Mouse (Mus musculus): Measurements from ENCODE around the gene Mgea5. TPM values are rescaled to one million over a fixed set of nuclear protein-coding genes. Genes with fewer than 3 reads are reported as not detected.

Mgea5 gene
- polyA plus RNA-seq, 1 experiment from 2014 or later: 42.2 TPM

GRCm38 (mm10) chr19:45794718-45795117, 11.1 kb upstream of the Mgea5 start:
- Histone ChIP-seq H3K9ac (no peak overlapping the region), H3K9me3 (no peaks in the 10 kb centered on the region), H3K4me3 (replicated peaks) (no peak overlapping the region), H3K36me3 (no peaks in the 10 kb centered on the region), H3K27ac (no peak overlapping the region), H3K4me1 (no peaks in the 10 kb centered on the region), H3K4me2 (no peak overlapping the region), H3K27me3 (replicated peaks) (no peaks in the 10 kb centered on the region)
- no peak for ATAC-seq (ENCODE audit: insufficient read depth, low FRiP score, low read depth)
- WGBS: 68% methylated on average over 6 of the region's 6 CpGs

- H3K9me3 ChIP-seq: no peaks in the 10 kb centered on the region
- WGBS: 88% methylated on average over 6 of the region's 6 CpGs
- no peaks in the 10 kb centered on the region for H3K36me3 ChIP-seq
- no peak overlapping the region for H3K4me2 ChIP-seq
- no peak overlapping the region for H3K27ac ChIP-seq
- H3K4me1 ChIP-seq: no peaks in the 10 kb centered on the region
- no peak overlapping the region for H3K9ac ChIP-seq
- no peak overlapping the region for H3K4me3 ChIP-seq (replicated peaks)
- no peak for ATAC-seq (ENCODE audit: insufficient read depth, low FRiP score, low read depth)
- H3K27me3 ChIP-seq (replicated peaks): no peaks in the 10 kb centered on the region
Measured at GRCm38 (mm10) chr19:45792404-45792803, 8.8 kb upstream of the Mgea5 start.

GRCm38 (mm10) chr19:45789888-45790874, 6.5 kb upstream of the Mgea5 start:
- no peak overlapping the region for H3K4me3 ChIP-seq (replicated peaks)
- peak overlapping the region; percentile 57; the same call in 1 of the 2 replicates for H3K27ac ChIP-seq
- 69% methylated on average over 13 of the region's 13 CpGs for WGBS
- H3K4me1 ChIP-seq: no peaks in the 10 kb centered on the region
- no peaks in the 10 kb centered on the region for H3K36me3 ChIP-seq
- no peak overlapping the region for H3K4me2 ChIP-seq
- H3K27me3 ChIP-seq (replicated peaks): no peaks in the 10 kb centered on the region
- no peak overlapping the region for H3K9ac ChIP-seq
- no peaks in the 10 kb centered on the region for H3K9me3 ChIP-seq
- peak; percentile 82 for ATAC-seq (ENCODE audit: insufficient read depth, low FRiP score, low read depth)

DNA sequence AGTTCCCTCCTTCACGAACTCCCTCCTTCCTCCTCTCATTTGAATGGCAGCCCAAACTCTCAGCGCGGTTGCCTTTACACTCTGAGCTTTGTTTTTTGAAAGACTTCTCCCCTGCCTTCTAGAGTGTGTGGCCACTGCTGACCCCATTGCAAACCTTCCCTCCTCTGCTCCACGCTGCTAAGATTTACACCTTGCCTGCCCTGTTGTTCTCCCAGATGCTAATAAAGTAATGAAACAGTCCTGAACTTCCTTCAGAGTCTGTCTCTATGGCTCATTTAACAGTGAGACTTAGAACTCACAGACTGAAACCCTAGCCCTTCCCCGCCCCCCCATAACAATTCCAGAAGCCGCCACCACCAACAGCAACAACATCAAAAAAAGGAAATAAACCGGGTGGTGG, 5.7 kb upstream of the Mgea5 start:
- H3K9ac ChIP-seq: no peak overlapping the region
- no peaks in the 10 kb centered on the region for H3K36me3 ChIP-seq
- no peaks in the 10 kb centered on the region for H3K4me1 ChIP-seq
- WGBS: 73% methylated on average over 7 of the region's 7 CpGs
- H3K27ac ChIP-seq: no peak overlapping the region
- H3K4me3 ChIP-seq (replicated peaks): no peak overlapping the region
- H3K9me3 ChIP-seq: no peaks in the 10 kb centered on the region
- H3K27me3 ChIP-seq (replicated peaks): no peaks in the 10 kb centered on the region
- ATAC-seq (ENCODE audit: insufficient read depth, low FRiP score, low read depth): no peak
- H3K4me2 ChIP-seq: no peak overlapping the region

GRCm38 (mm10) chr19:45788337-45788736, 4.7 kb upstream of the Mgea5 start:
- Histone ChIP-seq H3K4me2 (no peak overlapping the region), H3K4me1 (0 out of 2 replicates have a peak, but pooled peaks cover 2% of the 10 kb centered on the region), H3K27me3 (replicated peaks) (no peaks in the 10 kb centered on the region), H3K36me3 (no peaks in the 10 kb centered on the region), H3K27ac (no peak overlapping the region), H3K9ac (no peak overlapping the region), H3K9me3 (no peaks in the 10 kb centered on the region), H3K4me3 (replicated peaks) (no peak overlapping the region)
- ATAC-seq (ENCODE audit: insufficient read depth, low FRiP score, low read depth): no peak
- WGBS: 62% methylated on average over 4 of the region's 4 CpGs

- Histone ChIP-seq H3K27me3 (replicated peaks) (no peaks in the 10 kb centered on the region), H3K4me3 (replicated peaks) (no peak overlapping the region), H3K4me1 (0 out of 2 replicates have a peak, but pooled peaks cover 2% of the 10 kb centered on the region), H3K9ac (no peak overlapping the region), H3K4me2 (no peak overlapping the region), H3K9me3 (no peaks in the 10 kb centered on the region), H3K27ac (no peak overlapping the region), H3K36me3 (no peaks in the 10 kb centered on the region)
- 57% methylated on average over 3 of the region's 3 CpGs for WGBS
- ATAC-seq (ENCODE audit: insufficient read depth, low FRiP score, low read depth): no peak
Measured at GRCm38 (mm10) chr19:45787450-45787849, 3.8 kb upstream of the Mgea5 start.

GRCm38 (mm10) chr19:45785470-45785869, 1.8 kb upstream of the Mgea5 start:
- Histone ChIP-seq H3K4me3 (replicated peaks) (no peak overlapping the region), H3K9ac (no peak overlapping the region), H3K4me1 (peaks cover 12% of the 10 kb centered on the region), H3K36me3 (0 out of 2 replicates have a peak, but pooled peaks cover 2% of the 10 kb centered on the region), H3K27me3 (replicated peaks) (no peaks in the 10 kb centered on the region), H3K27ac (peak overlapping the region; percentile 11; the same call in 1 of the 2 replicates), H3K4me2 (no peak overlapping the region), H3K9me3 (no peaks in the 10 kb centered on the region)
- no peak for ATAC-seq (ENCODE audit: insufficient read depth, low FRiP score, low read depth)
- WGBS: 44% methylated on average over 3 of the region's 3 CpGs

DNA sequence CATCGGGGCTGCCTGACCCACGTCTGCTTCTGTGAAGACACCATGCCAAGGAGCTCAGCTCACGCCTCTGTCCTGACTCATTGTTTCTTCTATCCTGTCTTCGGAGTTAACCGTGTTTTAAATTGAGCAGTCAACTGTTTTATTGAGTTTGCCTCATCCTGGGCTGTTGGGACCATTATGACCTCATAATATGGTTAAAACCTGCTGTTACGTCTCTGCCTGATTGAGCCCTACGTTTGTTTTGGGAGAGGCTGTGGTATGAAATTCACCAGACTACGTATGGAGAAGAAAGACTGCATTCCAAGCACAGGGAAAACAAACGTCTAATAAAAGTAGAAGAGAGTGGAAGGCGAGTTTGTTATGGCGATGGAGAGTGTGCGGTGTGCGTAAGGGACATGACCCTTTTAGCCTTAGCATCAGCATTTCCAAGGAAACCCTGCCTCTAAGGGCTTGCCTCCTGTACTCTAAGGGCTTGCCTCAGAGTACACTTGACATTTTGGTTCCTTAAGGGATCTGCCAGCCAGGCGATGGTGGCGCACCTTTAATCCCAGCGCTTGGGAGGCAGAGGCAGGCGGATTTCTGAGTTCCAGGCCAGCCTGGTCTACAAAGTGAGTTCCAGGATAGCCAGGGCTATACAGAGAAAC, 418 bp upstream of the Mgea5 start:
- Histone ChIP-seq H3K4me3 (replicated peaks) (peak overlapping the region; percentile 90), H3K27me3 (replicated peaks) (no peaks in the 10 kb centered on the region), H3K27ac (peak overlapping the region; percentile 60; the same call in 1 of the 2 replicates), H3K9ac (no peak overlapping the region), H3K36me3 (0 out of 2 replicates have a peak, but pooled peaks cover 8% of the 10 kb centered on the region), H3K4me1 (peaks cover 15% of the 10 kb centered on the region), H3K9me3 (no peaks in the 10 kb centered on the region), H3K4me2 (peak overlapping the region; percentile 59)
- ATAC-seq (ENCODE audit: insufficient read depth, low FRiP score, low read depth): no peak
- 30% methylated on average over 17 of the region's 17 CpGs for WGBS

DNA sequence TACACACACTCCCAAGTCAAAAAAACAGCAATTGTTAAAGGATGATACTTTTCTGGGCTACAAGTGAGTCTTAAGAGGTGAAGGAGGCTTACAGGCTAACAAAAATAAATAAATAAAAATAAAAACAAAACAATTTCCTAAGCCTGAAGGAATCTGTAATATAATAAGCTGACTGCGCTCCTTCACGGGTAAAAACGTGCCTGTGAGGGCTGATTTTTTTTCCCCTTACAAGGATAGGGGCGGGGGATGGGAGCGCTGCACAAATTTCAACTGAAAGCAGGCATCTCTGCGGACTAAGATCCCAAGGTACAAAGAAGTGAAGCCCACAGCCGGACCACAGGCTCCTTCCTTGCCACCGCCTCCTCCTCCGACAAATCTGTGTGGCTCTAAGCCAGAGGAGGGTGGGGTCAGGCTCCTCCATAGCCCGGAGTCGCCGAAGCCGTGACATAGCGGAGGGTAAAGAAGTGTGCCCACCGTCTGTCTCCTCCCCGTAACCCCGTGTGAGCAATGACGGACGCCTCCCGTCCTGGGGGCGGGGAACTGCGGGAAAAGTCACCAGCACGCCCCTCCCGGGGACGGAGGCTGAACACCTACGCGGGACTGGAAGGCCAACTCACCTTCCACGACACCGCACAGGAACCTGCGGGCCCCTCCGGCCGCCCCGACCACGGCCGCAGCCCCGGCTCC, 1.2 kb downstream of the Mgea5 start:
- Histone ChIP-seq H3K27me3 (replicated peaks) (no peaks in the 10 kb centered on the region), H3K9me3 (no peaks in the 10 kb centered on the region), H3K4me1 (peaks cover 15% of the 10 kb centered on the region), H3K9ac (peak overlapping the region; percentile 97), H3K36me3 (peaks cover 16% of the 10 kb centered on the region; the same call in 1 of the 2 replicates), H3K4me2 (peak overlapping the region; percentile 54), H3K27ac (peak overlapping the region; percentile 97), H3K4me3 (replicated peaks) (peak overlapping the region; percentile 90)
- ATAC-seq (ENCODE audit: insufficient read depth, low FRiP score, low read depth): peak; percentile 27; the same call in 1 of the 2 replicates
- under 1% methylated on average over 36 of the region's 36 CpGs for WGBS

GRCm38 (mm10) chr19:45781676-45782075, 2.0 kb downstream of the Mgea5 start:
- no peak for ATAC-seq (ENCODE audit: insufficient read depth, low FRiP score, low read depth)
- peak overlapping the region; percentile 54 for H3K4me2 ChIP-seq
- whole genome bisulfite sequencing: 61% methylated on average over 8 of the region's 8 CpGs
- no peak overlapping the region for H3K27ac ChIP-seq
- no peak overlapping the region; the same call in 1 of the 2 replicates for H3K9ac ChIP-seq
- H3K27me3 ChIP-seq (replicated peaks): no peaks in the 10 kb centered on the region
- H3K4me1 ChIP-seq: peaks cover 15% of the 10 kb centered on the region
- peaks cover 21% of the 10 kb centered on the region; the same call in 1 of the 2 replicates for H3K36me3 ChIP-seq
- H3K4me3 ChIP-seq (replicated peaks): peak overlapping the region; percentile 90; the same call in 1 of the 2 replicates
- H3K9me3 ChIP-seq: no peaks in the 10 kb centered on the region

GRCm38 (mm10) chr19:45780350-45780915, 3.2 kb downstream of the Mgea5 start:
- WGBS: 80% methylated on average over 13 of the region's 13 CpGs

More at GRCm38 (mm10) chr19:45780350-45780915, 3.2 kb downstream of the Mgea5 start:
- no peak for ATAC-seq (ENCODE audit: insufficient read depth, low FRiP score, low read depth)
- Histone ChIP-seq H3K4me2 (peak overlapping the region; percentile 54; the same call in 1 of the 2 replicates), H3K9me3 (no peaks in the 10 kb centered on the region), H3K27ac (no peak overlapping the region), H3K27me3 (replicated peaks) (no peaks in the 10 kb centered on the region), H3K9ac (no peak overlapping the region), H3K36me3 (peaks cover 28% of the 10 kb centered on the region; the same call in 1 of the 2 replicates), H3K4me1 (peaks cover 15% of the 10 kb centered on the region), H3K4me3 (replicated peaks) (no peak overlapping the region)

Data from stomach, embryonic 15.5 days (tissue).